Mouse (Mus musculus): Measurements from ENCODE around the gene Sipa1l3. TPM values are rescaled to one million over a fixed set of nuclear protein-coding genes. Genes with fewer than 3 reads are reported as not detected.

Gene Sipa1l3
- polyA plus RNA-seq, 1 experiment from 2014 or later = 21.6 TPM

DNA sequence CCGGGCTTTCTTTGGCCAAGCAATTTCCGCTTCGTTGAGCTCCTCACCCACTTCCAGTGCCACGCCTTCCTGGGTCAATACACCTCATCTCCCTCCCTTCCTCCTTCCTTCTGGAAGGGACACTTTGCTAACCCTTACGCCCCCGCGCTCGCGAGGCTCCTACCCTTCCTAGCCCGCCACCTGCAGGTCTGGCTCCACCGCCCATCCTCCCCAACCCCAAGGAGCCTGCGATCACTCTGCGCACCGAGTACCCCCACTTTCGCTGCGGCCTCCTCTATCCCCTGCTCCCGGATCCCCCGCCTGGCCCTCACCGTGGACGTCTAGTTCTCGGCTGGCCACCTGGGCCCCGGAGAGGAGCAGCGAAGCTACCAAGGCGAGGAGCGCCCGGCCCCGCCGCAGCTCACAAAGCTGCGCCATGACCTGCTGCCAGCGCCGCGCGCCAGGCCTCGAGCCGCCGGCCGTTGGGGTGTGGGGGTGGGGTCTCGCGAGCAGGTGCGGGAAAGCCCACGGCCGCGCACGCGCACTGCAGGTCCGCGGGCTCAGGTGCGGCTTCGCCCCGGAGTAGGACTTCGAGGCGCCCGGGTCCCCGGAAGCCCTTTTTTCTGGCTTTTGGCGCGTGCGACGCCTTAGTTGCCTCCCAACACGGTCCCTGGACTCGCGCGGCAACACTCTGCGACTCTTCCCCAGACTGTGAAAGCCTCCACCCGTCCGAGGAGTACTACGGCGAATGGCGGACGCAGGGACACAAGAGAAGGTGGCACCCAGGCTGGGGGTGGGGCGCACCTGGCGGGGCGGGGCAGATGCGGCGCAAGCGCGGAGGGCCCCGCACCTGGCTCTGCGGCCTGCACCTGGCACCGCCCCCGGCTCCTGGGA lies 237.0 kb downstream of the Sipa1l3 start, which contains the start of gene Spint2:
TSS of gene Spint2 (minus strand) at position 712 of the 873 bp plus-strand sequence.
- Histone ChIP-seq H3K9me3 (ENCODE audit: control insufficient read depth, low read length) (no peaks in the 10 kb centered on the region), H3K9ac (ENCODE audit: low read length) (peak within 1 kb of the TSS; percentile 82), H3K27me3 (ENCODE audit: control insufficient read depth, insufficient read depth, low read depth, low read length) (peaks cover 11% of the 10 kb centered on the region), H3K36me3 (ENCODE audit: control insufficient read depth, insufficient read depth, low read length) (no peaks in the 10 kb centered on the region), H3K4me3 (ENCODE audit: low read length) (peak within 1 kb of the TSS; percentile 68), H3K4me2 (ENCODE audit: low read depth, low read length) (peak within 1 kb of the TSS; percentile 83), H3K4me1 (replicated peaks; ENCODE audit: control insufficient read depth, insufficient read depth, low read length) (peaks cover 11% of the 10 kb centered on the region), H3K27ac (ENCODE audit: low read length) (peak within 1 kb of the TSS; percentile 91)
- WGBS = under 1% methylated on average over 75 of the region's 80 CpGs
- ATAC-seq (ENCODE audit: low read depth) = peak; percentile 92

DNA sequence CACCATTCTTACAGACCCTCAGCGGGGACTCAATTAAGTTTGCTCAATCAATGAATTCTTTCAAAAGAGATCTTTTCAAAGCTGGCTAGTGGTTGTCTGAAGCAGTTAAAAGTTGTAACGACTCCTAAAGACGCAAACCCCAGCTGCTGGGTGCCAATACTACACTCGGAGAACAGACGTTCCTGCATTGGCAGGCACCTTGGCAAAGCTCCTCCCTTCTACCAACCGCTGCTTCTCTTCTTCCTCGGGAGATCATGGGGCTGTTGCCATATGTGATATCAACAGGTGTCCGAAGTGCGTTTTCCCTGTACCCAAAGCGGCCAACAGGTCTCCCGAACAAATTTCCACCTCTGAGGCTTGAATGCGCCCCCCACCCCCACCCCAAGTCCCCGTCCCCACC lies 237.6 kb downstream of the Sipa1l3 start:
- Histone ChIP-seq H3K4me3 (ENCODE audit: low read length) (peak overlapping the region; percentile 68), H3K9ac (ENCODE audit: low read length) (peak overlapping the region; percentile 82), H3K27ac (ENCODE audit: low read length) (no peak overlapping the region; the same call in 1 of the 2 replicates), H3K27me3 (ENCODE audit: control insufficient read depth, insufficient read depth, low read depth, low read length) (peaks cover 11% of the 10 kb centered on the region), H3K9me3 (ENCODE audit: control insufficient read depth, low read length) (no peaks in the 10 kb centered on the region), H3K36me3 (ENCODE audit: control insufficient read depth, insufficient read depth, low read length) (no peaks in the 10 kb centered on the region), H3K4me2 (ENCODE audit: low read depth, low read length) (peak overlapping the region; percentile 83), H3K4me1 (replicated peaks; ENCODE audit: control insufficient read depth, insufficient read depth, low read length) (peaks cover 11% of the 10 kb centered on the region)
- ATAC-seq (ENCODE audit: low read depth) = no peak
- WGBS = 11% methylated on average over 13 of the region's 13 CpGs

DNA sequence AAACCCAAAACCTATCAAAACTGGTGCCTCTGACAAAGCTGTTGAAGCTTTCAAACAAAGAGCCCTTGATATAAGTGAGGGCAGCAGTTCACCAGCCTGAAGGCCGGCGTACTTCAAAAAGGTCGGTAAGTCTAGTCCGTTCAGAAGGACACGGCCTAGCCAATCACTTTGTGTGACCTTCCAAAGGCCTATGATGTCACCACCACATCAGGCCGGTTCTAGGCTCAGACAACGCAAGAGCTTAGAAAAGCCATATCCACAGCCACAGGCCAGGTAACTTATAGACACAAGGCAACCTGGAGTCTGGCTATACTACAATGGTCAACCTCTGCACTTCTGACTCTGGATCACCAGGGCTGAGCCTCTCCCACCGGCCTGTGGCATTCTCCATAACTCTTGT lies 238.5 kb downstream of the Sipa1l3 start:
- no peaks in the 10 kb centered on the region for H3K9me3 ChIP-seq (ENCODE audit: control insufficient read depth, low read length)
- 54% methylated on average over 8 of the region's 8 CpGs for WGBS
- H3K4me1 ChIP-seq (replicated peaks; ENCODE audit: control insufficient read depth, insufficient read depth, low read length) = peaks cover 11% of the 10 kb centered on the region
- peak overlapping the region; percentile 83 for H3K4me2 ChIP-seq (ENCODE audit: low read depth, low read length)
- H3K27me3 ChIP-seq (ENCODE audit: control insufficient read depth, insufficient read depth, low read depth, low read length) = peaks cover 11% of the 10 kb centered on the region
- H3K4me3 ChIP-seq (ENCODE audit: low read length) = peak overlapping the region; percentile 68
- no peak overlapping the region for H3K27ac ChIP-seq (ENCODE audit: low read length)
- H3K36me3 ChIP-seq (ENCODE audit: control insufficient read depth, insufficient read depth, low read length) = no peaks in the 10 kb centered on the region
- H3K9ac ChIP-seq (ENCODE audit: low read length) = peak overlapping the region; percentile 26; the same call in 1 of the 2 replicates
- ATAC-seq (ENCODE audit: low read depth) = no peak

DNA sequence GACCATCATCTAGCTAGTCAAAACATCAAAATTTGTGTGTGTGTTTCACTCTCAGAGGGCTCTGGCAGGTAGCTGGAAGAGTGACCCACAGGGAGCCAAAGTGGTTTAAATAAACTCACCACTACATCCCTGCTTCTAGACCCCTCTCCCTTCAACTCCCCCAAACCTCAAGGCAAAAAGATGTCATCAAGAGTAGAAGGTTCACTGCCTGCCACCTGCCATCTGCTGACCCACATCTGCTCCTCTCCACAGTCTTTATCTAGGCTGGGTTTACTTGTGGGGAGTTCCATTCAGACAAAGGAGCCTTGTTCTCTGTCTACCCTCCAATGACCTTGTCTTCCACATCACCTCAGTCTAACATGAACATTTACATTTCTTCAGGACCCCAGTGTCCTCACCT lies 239.2 kb downstream of the Sipa1l3 start:
- ATAC-seq (ENCODE audit: low read depth) = no peak
- H3K9me3 ChIP-seq (ENCODE audit: control insufficient read depth, low read length) = no peaks in the 10 kb centered on the region
- no peak overlapping the region for H3K27ac ChIP-seq (ENCODE audit: low read length)
- H3K4me3 ChIP-seq (ENCODE audit: low read length) = peak overlapping the region; percentile 68; the same call in 1 of the 2 replicates
- H3K4me2 ChIP-seq (ENCODE audit: low read depth, low read length) = peak overlapping the region; percentile 83
- H3K9ac ChIP-seq (ENCODE audit: low read length) = no peak overlapping the region
- no peaks in the 10 kb centered on the region for H3K36me3 ChIP-seq (ENCODE audit: control insufficient read depth, insufficient read depth, low read length)
- peaks cover 11% of the 10 kb centered on the region for H3K4me1 ChIP-seq (replicated peaks; ENCODE audit: control insufficient read depth, insufficient read depth, low read length)
- H3K27me3 ChIP-seq (ENCODE audit: control insufficient read depth, insufficient read depth, low read depth, low read length) = peaks cover 11% of the 10 kb centered on the region

DNA sequence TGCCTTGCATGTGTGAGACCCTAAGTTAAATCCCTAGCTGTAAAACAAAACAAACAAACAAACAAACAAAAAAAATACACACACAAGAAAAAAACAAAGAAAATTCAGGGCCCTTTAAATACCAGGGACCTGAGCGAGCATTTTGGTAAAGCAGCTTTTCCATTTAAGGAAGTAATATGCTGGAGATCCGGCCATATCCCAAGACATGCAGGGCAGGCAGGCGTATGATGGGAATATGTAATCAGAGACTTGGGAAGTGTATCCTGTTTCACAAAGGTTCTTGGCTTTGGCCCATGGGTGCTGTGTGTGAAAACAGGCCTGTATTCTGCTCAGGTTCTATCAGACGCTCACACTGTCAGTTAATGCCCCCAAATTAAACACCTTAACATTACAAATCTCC lies 240.9 kb downstream of the Sipa1l3 start:
- ATAC-seq (ENCODE audit: low read depth) = no peak
- H3K9ac ChIP-seq (ENCODE audit: low read length) = no peak overlapping the region
- H3K4me1 ChIP-seq (replicated peaks; ENCODE audit: control insufficient read depth, insufficient read depth, low read length) = peaks cover 13% of the 10 kb centered on the region
- H3K27ac ChIP-seq (ENCODE audit: low read length) = no peak overlapping the region
- H3K36me3 ChIP-seq (ENCODE audit: control insufficient read depth, insufficient read depth, low read length) = no peaks in the 10 kb centered on the region
- H3K4me3 ChIP-seq (ENCODE audit: low read length) = no peak overlapping the region
- H3K4me2 ChIP-seq (ENCODE audit: low read depth, low read length) = no peak overlapping the region
- 70% methylated on average over 4 of the region's 4 CpGs for WGBS
- no peaks in the 10 kb centered on the region for H3K9me3 ChIP-seq (ENCODE audit: control insufficient read depth, low read length)
- H3K27me3 ChIP-seq (ENCODE audit: control insufficient read depth, insufficient read depth, low read depth, low read length) = peaks cover 11% of the 10 kb centered on the region

DNA sequence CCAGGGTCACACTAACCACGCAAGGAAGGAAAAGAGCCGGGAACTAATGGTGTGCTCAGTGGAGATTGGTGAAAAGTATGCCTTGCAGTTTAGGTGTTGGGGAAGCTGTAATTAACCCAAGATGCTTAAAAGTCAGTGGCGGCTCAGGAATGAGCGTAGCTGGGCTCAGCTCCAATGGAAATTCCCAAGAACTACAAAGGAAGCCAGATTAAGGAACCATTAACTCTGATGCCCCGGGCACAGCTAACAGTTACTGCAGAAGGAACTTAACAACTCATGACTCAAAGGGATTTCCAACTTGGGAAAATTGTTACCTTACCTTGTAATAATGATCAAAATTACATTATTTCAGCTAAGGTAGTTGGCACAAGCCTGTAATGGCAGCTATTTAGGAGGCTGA lies 241.7 kb downstream of the Sipa1l3 start:
- H3K27ac ChIP-seq (ENCODE audit: low read length) = no peak overlapping the region

DNA sequence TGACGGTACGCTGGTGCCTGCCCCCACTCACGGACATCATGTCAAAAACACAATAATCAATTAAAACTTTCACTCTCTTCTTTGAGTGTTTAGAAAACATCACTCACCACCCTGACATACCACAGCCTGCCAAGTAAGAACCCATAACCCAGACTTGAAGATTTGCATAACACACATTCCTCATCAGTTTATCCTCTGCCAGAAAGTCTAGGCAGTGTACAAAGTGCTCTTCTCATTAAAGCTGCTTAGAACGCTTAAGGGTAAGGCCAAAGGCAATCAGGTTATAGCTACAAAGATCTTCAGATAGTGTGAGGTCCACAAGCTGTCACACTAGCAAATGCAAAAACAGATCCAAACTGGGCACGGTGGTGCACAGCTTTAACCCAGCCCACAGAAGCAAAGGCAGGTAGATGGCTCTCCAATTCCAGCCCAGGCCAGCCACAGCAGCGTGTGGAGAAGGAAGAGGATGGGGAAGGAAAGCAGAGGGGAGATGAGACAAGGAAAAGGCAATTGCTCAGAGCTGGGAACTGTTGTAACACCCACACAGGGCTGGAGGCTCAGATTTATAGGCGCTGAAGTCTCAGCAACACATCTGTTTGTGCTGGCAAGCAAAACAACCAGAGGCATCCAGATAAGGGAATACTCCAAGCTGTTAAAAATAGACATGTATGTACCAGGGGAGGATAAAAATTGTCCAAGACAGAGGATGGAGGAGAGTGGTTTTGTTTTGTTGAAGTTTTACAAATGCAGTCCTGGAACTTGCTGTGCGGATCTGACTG lies 246.6 kb downstream of the Sipa1l3 start:
- no peak overlapping the region for H3K9ac ChIP-seq (ENCODE audit: low read length)
- no peaks in the 10 kb centered on the region for H3K9me3 ChIP-seq (ENCODE audit: control insufficient read depth, low read length)
- peak; percentile 78 for ATAC-seq (ENCODE audit: low read depth)
- WGBS = 41% methylated on average over 8 of the region's 8 CpGs
- H3K36me3 ChIP-seq (ENCODE audit: control insufficient read depth, insufficient read depth, low read length) = no peaks in the 10 kb centered on the region
- H3K4me3 ChIP-seq (ENCODE audit: low read length) = no peak overlapping the region
- H3K4me2 ChIP-seq (ENCODE audit: low read depth, low read length) = no peak overlapping the region
- peak overlapping the region; percentile 77 for H3K27ac ChIP-seq (ENCODE audit: low read length)
- H3K27me3 ChIP-seq (ENCODE audit: control insufficient read depth, insufficient read depth, low read depth, low read length) = no peaks in the 10 kb centered on the region
- peaks cover 19% of the 10 kb centered on the region for H3K4me1 ChIP-seq (replicated peaks; ENCODE audit: control insufficient read depth, insufficient read depth, low read length)

More for the DNA sequence above, 241.7 kb downstream of the Sipa1l3 start:
- Histone ChIP-seq H3K4me2 (ENCODE audit: low read depth, low read length) (no peak overlapping the region), H3K4me3 (ENCODE audit: low read length) (no peak overlapping the region), H3K4me1 (replicated peaks; ENCODE audit: control insufficient read depth, insufficient read depth, low read length) (peaks cover 9% of the 10 kb centered on the region), H3K27me3 (ENCODE audit: control insufficient read depth, insufficient read depth, low read depth, low read length) (peaks cover 6% of the 10 kb centered on the region), H3K9ac (ENCODE audit: low read length) (no peak overlapping the region), H3K9me3 (ENCODE audit: control insufficient read depth, low read length) (no peaks in the 10 kb centered on the region), H3K36me3 (ENCODE audit: control insufficient read depth, insufficient read depth, low read length) (no peaks in the 10 kb centered on the region)
- WGBS = 68% methylated on average over 5 of the region's 5 CpGs
- no peak for ATAC-seq (ENCODE audit: low read depth)

DNA sequence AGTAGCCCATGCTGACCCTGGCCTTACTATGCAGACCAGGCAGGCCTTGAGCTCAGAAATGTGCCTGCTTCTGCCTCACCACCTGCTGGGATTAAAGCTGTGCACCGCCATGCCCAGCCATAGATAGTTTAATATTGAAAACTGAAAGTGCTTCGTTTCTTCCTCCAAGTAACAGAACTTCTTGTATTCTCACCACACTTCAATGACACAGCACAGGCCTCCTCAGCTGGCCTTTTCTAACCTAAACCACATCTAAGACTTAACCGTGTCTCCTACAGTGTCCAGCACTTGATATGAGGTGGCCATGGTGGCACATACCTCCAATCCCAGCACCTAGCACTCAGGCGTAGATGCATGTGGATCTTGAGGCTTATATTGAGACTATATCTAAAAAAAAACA lies 248.0 kb downstream of the Sipa1l3 start:
- Histone ChIP-seq H3K9ac (ENCODE audit: low read length) (no peak overlapping the region), H3K4me3 (ENCODE audit: low read length) (no peak overlapping the region), H3K36me3 (ENCODE audit: control insufficient read depth, insufficient read depth, low read length) (no peaks in the 10 kb centered on the region), H3K27me3 (ENCODE audit: control insufficient read depth, insufficient read depth, low read depth, low read length) (no peaks in the 10 kb centered on the region), H3K9me3 (ENCODE audit: control insufficient read depth, low read length) (no peaks in the 10 kb centered on the region), H3K27ac (ENCODE audit: low read length) (no peak overlapping the region), H3K4me1 (replicated peaks; ENCODE audit: control insufficient read depth, insufficient read depth, low read length) (peaks cover 19% of the 10 kb centered on the region), H3K4me2 (ENCODE audit: low read depth, low read length) (no peak overlapping the region)
- ATAC-seq (ENCODE audit: low read depth) = no peak
- 79% methylated on average over 4 of the region's 4 CpGs for WGBS
